Comparison of ENCODE assay signal across 12 mouse cellular contexts in the genomic region with DNA sequence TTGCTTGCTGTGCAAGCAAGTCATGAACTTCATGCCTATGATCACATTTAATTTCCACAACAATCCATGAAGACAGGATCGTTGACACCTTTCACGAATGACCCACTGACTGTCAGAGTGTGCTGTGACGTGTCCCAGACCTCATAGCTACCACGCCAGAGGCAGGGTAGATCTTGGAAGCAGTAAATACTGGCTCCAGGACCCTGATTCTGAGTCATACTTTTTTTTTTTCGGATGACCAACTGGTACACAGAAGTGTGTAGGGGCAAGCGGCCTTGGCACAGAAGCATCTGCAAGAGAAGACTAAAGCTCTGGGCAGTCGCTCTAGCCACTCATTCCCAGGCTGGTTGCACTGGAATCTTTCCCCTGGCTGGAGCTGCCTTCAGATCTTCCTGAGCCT.
DNase-seq lines count a peak whose midpoint lies in the region; ATAC-seq and TF ChIP-seq lines count a peak whose summit lies in the region.
"Had no signal": no experiment of that assay in that cellular context is flagged by ENCODE, and none has a peak within 500 bp of the region (broad histone marks: within the 10 kb centered on the region; RNA-seq: fewer than 3 reads in every experiment).

No protein-coding gene starts in this region.

- no peaks in the 10 kb centered on the region for H3K9me3 ChIP-seq in kidney, embryonic 16.5 days (ENCODE audit: low read length)
- no peaks in the 10 kb centered on the region for H3K9me3 ChIP-seq in neural tube, embryonic 13.5 days
- no peaks in the 10 kb centered on the region for H3K9me3 ChIP-seq in neural tube, embryonic 15.5 days (replicated peaks)
- H3K9me3 ChIP-seq: hindbrain, embryonic 13.5 days; stomach, embryonic 15.5 days had no signal

- ATAC-seq in kidney, embryonic 16.5 days (ENCODE audit: low FRiP score, low TSS enrichment) = no peak
- no peak for ATAC-seq in neural tube, embryonic 13.5 days (ENCODE audit: low read depth)
- ATAC-seq in neural tube, embryonic 15.5 days (ENCODE audit: low FRiP score) = no peak

- no peak for TF ChIP-seq CTCF in small intestine, adult 2 months (IDR thresholded peaks at IDR 0.05; ENCODE audit: extremely low read depth, insufficient read length, insufficient replicate concordance, low read depth, low read length)

- peaks cover 18% of the 10 kb centered on the region for H3K4me1 ChIP-seq in kidney, embryonic 16.5 days (ENCODE audit: insufficient read depth, low read length)
- peaks cover 26% of the 10 kb centered on the region for H3K4me1 ChIP-seq in neural tube, embryonic 13.5 days (replicated peaks)
- H3K4me1 ChIP-seq in neural tube, embryonic 15.5 days = peaks cover 21% of the 10 kb centered on the region
- peaks cover 26% of the 10 kb centered on the region for H3K4me1 ChIP-seq in small intestine, adult 2 months (ENCODE audit: control insufficient read depth, insufficient read depth, insufficient read length, low read length)
- H3K4me1 ChIP-seq: stomach, embryonic 15.5 days had no signal

- no peaks in the 10 kb centered on the region for H3K27me3 ChIP-seq in kidney, embryonic 16.5 days (ENCODE audit: insufficient read depth, low read length)
- peaks cover 19% of the 10 kb centered on the region for H3K27me3 ChIP-seq in neural tube, embryonic 13.5 days
- H3K27me3 ChIP-seq in neural tube, embryonic 15.5 days (replicated peaks) = peaks cover 11% of the 10 kb centered on the region
- no peaks in the 10 kb centered on the region for H3K27me3 ChIP-seq in small intestine, adult 2 months (ENCODE audit: control insufficient read depth, insufficient read depth, low read length)
- H3K27me3 ChIP-seq: stomach, embryonic 15.5 days had no signal

- H3K4me3 ChIP-seq in kidney, embryonic 16.5 days (ENCODE audit: low read length) = no peak overlapping the region
- H3K4me3 ChIP-seq in neural tube, embryonic 13.5 days = no peak overlapping the region
- no peak overlapping the region for H3K4me3 ChIP-seq in neural tube, embryonic 15.5 days (replicated peaks)
- H3K4me3 ChIP-seq in small intestine, adult 2 months (ENCODE audit: low read depth, low read length) = no peak overlapping the region
- H3K4me3 ChIP-seq: hindbrain, embryonic 13.5 days; stomach, embryonic 15.5 days had no signal

- TF ChIP-seq POLR2A in small intestine, adult 2 months (IDR thresholded peaks at IDR 0.05; ENCODE audit: low read depth, low read length) = no peak

- no peak overlapping the region for H3K27ac ChIP-seq in kidney, embryonic 16.5 days (ENCODE audit: low read length)
- H3K27ac ChIP-seq in neural tube, embryonic 13.5 days (replicated peaks) = no peak overlapping the region
- no peak overlapping the region for H3K27ac ChIP-seq in neural tube, embryonic 15.5 days (replicated peaks)
- peak overlapping the region; percentile 93 for H3K27ac ChIP-seq in small intestine, adult 2 months (ENCODE audit: insufficient read depth, low read depth, low read length)
- H3K27ac ChIP-seq: hindbrain, embryonic 13.5 days; stomach, embryonic 15.5 days had no signal

- no peak overlapping the region for H3K9ac ChIP-seq in kidney, embryonic 16.5 days (replicated peaks; ENCODE audit: low read length)
- no peak overlapping the region for H3K9ac ChIP-seq in neural tube, embryonic 13.5 days
- no peak overlapping the region for H3K9ac ChIP-seq in neural tube, embryonic 15.5 days (replicated peaks)
- H3K9ac ChIP-seq: hindbrain, embryonic 13.5 days; stomach, embryonic 15.5 days had no signal

- peak overlapping the region; percentile 98 for H3K4me2 ChIP-seq in kidney, embryonic 16.5 days (replicated peaks; ENCODE audit: low read depth, low read length)
- H3K4me2 ChIP-seq in neural tube, embryonic 13.5 days = peak overlapping the region; percentile 91; the same call in 1 of the 2 replicates
- no peak overlapping the region for H3K4me2 ChIP-seq in neural tube, embryonic 15.5 days

- no peaks in the 10 kb centered on the region for H3K36me3 ChIP-seq in kidney, embryonic 16.5 days (ENCODE audit: insufficient read depth, low read length)
- H3K36me3 ChIP-seq in neural tube, embryonic 13.5 days = no peaks in the 10 kb centered on the region
- no peaks in the 10 kb centered on the region for H3K36me3 ChIP-seq in neural tube, embryonic 15.5 days
- peaks cover 6% of the 10 kb centered on the region for H3K36me3 ChIP-seq in small intestine, adult 2 months (ENCODE audit: control insufficient read depth, insufficient read depth, low read length)
- H3K36me3 ChIP-seq: hindbrain, embryonic 13.5 days; stomach, embryonic 15.5 days had no signal

- 54% methylated on average over 7 of the region's 7 CpGs for WGBS in kidney, embryonic 16.5 days
- 83% methylated on average over 7 of the region's 7 CpGs for WGBS in neural tube, embryonic 13.5 days
- WGBS in neural tube, embryonic 15.5 days = 79% methylated on average over 7 of the region's 7 CpGs
- WGBS in small intestine, adult 2 months = 88% methylated on average over 7 of the region's 7 CpGs

- no peak for DNase-seq in kidney, adult 9 months
- DNase-seq in adrenal gland, postnatal 36 days = peak; percentile 73 to 75
- DNase-seq in yolk sac, embryonic 10.5 days (ENCODE audit: low spot score) = no peak
- DNase-seq: cerebellum, postnatal 10 days; layer of hippocampus, adult 9-11 months; right cerebral cortex, postnatal 25 days had no signal

Comparison
In these comparisons a context has a peak if more than half of its experiments do, and no peak if none do; other contexts are left out.
1. DNase-seq: peak in adrenal gland, postnatal 36 days (2 of 2); none in kidney, adult 9 months (single experiment) and yolk sac, embryonic 10.5 days (single experiment).